Mouse (Mus musculus) Muller cell, postnatal 12 days (primary cell): ENCODE results near the gene Rab5c.
A peak's percentile ranks its signal among the peaks of the same experiment; 100 is the strongest.

Experiments used
- DNase-seq: peaks from one replicate; pipeline ENCODE4 v3.0.0-alpha.2; 2015; ENCODE audit errors: inconsistent ontology term

Gene Rab5c

GRCm38 (mm10) chr11:100754021-100754692 is 16.1 kb upstream of the Rab5c start:
- DNase-seq, result no peak

- DNase-seq, result no peak
These were observed 14.3 kb upstream of the Rab5c start for GRCm38 (mm10) chr11:100752294-100752693.

DNA sequence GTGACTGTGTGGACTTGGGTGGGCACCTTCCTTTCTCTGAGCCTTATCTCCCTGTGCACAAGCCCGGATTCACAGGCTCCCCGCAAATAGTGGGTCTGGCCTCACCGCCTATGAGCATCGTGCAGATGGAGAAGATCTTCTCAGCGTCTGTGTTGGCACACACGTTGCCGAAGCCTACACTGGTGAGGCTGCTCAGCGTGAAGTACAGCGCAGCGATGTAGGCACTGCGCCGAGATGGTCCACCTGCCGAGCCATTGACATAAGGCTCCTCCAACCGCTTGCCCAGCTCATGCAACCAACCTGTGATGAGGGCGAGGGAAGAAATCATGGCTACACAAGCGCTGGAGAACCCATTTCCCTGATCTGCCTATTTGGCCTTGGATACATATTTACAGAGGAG is 12.1 kb upstream of the Rab5c start:
- DNase-seq, result no peak

GRCm38 (mm10) chr11:100749469-100749868 is 11.5 kb upstream of the Rab5c start:
- DNase-seq, result no peak

GRCm38 (mm10) chr11:100748620-100749019 is 10.6 kb upstream of the Rab5c start:
- DNase-seq, result no peak

DNA sequence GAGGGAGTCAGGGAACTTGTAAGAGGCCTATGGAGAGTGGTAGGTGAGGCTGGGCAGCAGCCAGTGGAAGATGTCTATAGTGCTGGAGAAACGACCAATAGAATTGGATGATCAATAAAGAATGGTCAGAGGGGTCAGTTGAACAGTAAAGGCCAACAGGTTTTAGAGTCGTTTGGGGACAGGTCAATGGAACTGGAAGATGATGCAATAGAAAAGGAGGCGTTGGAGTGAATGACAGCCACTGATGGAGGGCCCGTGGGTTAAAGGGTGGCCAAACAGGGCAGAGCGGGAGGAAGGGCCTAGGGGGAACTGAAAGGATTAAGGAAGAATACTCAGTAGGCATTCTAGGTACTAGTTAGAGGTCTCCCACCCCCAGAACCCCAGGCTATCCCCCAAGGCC is 9.1 kb upstream of the Rab5c start:
- DNase-seq, result no peak

GRCm38 (mm10) chr11:100746546-100746945 is 8.5 kb upstream of the Rab5c start:
- DNase-seq, result no peak

GRCm38 (mm10) chr11:100745085-100745484 is 7.1 kb upstream of the Rab5c start:
- no peak for DNase-seq

GRCm38 (mm10) chr11:100741348-100741747 is 3.3 kb upstream of the Rab5c start:
- no peak for DNase-seq

DNA sequence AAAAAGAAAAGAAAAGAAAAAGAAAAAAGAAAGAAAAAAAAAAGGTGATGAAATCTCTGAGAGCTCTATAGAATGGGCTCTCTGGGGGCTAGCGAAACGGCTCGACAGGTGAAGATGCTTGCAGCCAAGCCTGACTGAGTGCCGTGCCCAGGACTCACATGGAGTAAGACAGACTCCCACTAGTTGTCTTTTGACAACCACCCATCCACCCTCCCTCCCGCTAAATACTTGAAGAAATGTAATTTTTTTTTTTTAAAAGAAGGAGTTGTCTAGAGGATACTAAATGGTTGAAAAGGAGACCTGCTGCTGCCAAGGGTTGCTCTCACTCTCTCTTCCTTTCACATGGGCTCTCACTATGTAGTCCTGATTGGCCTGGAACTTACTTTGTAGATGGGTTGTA is 734 bp upstream of the Rab5c start:
- DNase-seq, result no peak

DNA sequence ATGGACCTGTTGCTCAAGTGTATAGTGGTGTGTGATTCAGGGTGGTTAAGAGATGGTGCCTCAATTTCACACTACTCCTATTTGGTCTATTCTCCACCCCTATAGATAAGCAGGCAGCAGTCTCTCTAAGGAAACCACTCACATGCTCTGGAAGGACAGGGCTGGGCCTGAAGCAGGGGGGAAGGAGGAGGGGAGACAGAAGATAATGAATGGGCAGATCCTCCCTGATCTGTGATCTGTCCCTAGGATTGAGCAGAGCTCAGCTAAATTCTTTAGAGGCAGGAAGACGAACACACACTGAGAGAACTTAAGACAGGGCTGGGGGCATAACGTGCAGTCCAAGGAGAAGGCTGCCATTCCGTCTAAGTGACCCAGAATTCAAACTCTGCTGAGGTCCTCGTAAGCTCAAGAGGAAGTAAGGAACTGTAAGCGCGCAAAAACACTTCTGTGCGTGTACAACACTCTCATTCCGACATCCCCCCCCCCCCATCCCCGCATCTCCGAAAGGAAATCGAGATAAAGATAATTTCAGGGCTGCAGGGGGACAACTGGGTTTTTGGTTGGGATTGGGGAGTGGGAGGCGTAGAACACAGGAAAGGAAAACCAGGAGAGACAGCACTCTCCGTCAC is 796 bp downstream of the Rab5c start:
- peak; percentile 30 for DNase-seq

DNA sequence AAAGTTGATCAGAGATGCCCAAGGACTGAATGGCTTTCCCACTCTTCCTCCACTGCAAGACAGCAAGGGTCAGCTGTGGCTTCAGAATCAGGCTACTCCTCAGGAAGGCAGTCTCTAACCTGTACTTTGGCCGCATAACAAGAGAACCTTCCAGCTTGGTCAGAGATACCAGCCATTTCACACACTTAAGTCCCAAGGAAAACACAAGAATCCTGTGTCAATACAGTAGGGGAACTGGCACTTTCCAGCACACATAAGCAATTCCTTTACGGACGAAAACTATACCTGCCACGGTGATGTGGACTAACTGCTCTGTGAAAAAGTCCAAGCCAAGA is 1.3 kb downstream of the Rab5c start:
- DNase-seq, result no peak

GRCm38 (mm10) chr11:100735954-100736745 is 1.9 kb downstream of the Rab5c start:
- no peak for DNase-seq

- DNase-seq, result no peak
These were observed 2.7 kb downstream of the Rab5c start for GRCm38 (mm10) chr11:100735134-100735865.

DNA sequence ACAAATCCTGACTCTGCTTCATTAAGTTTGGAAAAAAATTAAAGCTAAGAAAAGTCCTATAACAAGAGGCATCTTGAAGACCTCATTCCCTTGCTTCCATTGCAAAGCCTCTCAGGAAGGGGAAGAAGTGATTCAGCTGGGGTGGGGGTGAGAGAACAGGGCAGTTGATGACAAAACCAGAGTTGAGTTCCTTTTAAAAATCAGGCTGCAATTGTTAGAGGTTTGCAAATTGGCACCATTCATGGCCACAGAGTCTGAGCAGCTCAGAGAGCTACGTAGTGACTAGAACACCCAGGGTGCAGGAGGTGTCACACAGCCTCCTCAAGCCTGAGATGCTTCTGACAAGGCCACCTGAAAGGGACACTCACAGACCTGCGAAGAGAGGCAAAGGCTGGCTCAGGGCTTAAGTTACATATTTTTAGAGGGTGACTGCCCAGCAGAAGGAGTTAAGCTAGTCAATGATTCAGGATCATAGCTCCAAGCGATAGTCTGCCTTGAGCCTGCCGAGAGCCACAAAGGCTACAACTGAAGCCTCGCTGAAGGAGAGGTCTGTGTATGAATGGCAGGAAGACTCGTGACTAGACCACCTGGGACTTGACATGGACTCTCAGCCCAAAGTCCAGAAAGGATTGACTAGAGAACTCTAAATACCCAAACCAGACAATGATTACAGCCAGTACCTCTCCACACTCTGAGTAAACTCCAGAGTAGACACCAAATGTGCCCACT is 7.4 kb downstream of the Rab5c start:
- DNase-seq, result no peak

DNA sequence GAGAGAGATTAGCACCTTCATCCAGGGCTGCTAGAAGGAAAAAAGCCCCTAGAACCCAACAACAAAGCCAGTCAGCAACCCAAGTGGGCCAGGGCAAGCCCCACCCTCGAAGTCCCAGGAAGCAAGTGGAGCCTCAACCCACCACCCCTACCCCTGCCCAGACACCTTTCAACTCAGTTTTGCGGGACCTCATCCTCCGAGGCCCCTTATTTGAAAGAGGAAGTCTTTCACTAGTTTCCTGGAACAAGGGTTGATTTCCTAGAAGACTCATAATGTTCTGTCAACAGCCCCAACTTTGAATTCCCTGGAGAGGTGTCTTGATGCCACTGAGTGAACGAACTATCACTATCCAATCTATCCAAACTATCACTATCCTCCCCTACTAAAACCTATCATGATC is 8.0 kb downstream of the Rab5c start:
- no peak for DNase-seq

DNA sequence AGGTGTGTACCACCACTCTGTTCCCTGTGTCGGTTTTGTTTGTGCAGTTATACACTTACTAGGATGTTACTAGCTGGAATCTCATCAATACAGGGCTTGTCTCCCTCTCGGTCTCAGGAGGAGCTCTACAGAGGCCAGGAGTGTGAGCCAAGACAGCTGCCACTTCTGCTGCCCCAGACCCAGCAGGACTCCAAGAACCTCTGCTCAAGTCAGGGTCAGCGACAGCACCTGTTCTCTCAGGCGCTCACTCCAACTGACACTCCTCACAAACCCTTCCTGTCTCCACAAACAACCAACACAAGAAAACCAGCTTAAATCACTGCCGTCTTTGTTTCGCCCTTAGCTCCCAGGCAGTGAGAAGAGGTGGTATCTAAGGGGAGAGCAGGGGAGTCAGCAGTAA is 9.4 kb downstream of the Rab5c start:
- DNase-seq, result no peak

GRCm38 (mm10) chr11:100727201-100727600 is 10.8 kb downstream of the Rab5c start:
- no peak for DNase-seq

GRCm38 (mm10) chr11:100724919-100725512 is 13.0 kb downstream of the Rab5c start:
- no peak for DNase-seq

DNA sequence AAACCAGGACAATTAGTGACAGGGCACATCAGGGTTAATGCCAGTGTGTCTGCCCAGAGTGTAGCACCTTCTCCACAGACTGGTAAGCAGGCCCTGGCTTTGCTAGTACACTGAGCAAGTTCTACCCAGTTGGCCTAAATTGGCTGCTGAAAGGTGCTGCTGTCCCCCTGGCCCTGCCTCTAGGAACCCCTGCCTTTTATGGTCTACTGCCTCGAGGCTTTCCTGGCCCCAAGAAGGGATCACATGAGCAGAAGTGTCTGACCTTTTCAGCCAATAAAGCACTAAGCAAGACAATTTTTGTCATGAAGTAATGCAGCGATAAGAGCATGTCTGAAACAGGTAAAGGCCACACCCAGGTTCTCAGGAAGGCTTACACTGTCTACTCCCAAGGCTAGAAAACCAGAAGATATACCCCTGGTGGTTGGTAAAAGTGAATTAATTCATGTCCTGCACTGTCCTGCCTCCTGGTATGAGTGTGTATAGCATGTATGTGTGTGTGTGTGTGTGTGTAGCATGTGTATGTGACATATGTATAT is 15.5 kb downstream of the Rab5c start:
- DNase-seq, result no peak
